Mouse (Mus musculus): ENCODE results near the gene Tiparp.

DNA sequence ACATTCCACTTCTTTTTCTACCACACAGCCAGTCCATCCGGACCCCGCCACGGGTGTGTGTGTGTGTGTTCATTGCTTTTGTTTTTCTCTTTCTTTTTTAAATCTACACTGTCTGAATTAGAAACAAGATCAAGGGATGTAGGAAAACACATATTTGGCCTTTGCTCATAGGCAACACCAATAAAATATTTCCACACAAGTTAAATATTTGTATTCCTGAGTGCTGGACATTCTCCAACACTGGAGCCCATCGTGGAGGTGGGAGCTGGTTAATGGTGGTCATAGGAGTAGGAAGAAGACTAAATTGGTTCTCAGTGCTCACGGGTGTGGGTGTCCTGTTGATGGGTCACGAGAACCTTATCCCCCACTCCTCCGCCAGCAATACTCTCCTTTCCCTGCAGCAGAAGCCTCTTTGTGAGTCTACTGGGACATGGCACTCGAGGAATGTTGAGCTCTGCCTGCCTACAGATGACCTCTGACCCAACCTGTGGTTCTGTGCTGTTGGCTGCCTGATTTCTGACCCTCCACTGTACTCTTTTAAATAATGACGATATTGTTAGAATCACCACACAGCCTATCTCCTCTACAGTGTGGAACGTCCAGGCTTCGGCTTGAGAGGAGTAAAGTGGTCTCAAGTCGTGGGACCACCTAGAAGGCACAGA, 51.2 kb downstream of the Tiparp start:
- no peak for TF ChIP-seq CTCF (IDR thresholded peaks at IDR 0.05; ENCODE audit: extremely low read depth, insufficient read length, insufficient replicate concordance, low read depth, low read length)
- TF ChIP-seq POLR2A (IDR thresholded peaks at IDR 0.05; ENCODE audit: low read depth, low read length): no peak
